Comparison of ENCODE assay signal across 8 mouse cellular contexts in the genomic region with DNA sequence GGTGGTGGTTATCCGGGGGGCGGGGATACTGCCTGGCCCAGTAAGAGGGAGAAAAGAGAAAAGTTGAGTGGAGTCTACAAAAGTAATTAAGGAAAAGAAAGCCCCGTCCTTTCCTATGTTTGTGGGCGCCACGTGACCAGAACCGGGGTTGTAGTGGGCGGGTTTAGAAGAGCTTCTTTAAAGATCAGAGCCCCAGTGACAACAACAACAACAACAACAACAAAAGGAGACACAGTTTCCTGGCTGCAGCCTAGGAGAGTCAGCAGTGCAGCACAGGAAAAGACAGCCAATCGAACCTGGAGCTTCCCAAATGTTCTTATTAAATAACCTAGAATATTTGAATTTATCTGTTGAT. TPM values are rescaled to one million over a fixed set of nuclear protein-coding genes. Genes with fewer than 3 reads are reported as not detected.
DNase-seq lines count a peak whose midpoint lies in the region; ATAC-seq lines count a peak whose summit lies in the region.

No protein-coding gene starts in this region.

- H3K27ac ChIP-seq in lung, embryonic 15.5 days: no peak overlapping the region
- no peak overlapping the region for H3K27ac ChIP-seq in embryonic facial prominence, embryonic 12.5 days
- H3K27ac ChIP-seq in intestine, embryonic 16.5 days (ENCODE audit: low read length): peak overlapping the region; percentile 27; the same call in 1 of the 2 replicates
- H3K27ac ChIP-seq in midbrain, embryonic 13.5 days: no peak overlapping the region

- no peaks in the 10 kb centered on the region for H3K4me1 ChIP-seq in lung, embryonic 15.5 days
- no peaks in the 10 kb centered on the region for H3K4me1 ChIP-seq in embryonic facial prominence, embryonic 12.5 days
- no peaks in the 10 kb centered on the region for H3K4me1 ChIP-seq in intestine, embryonic 16.5 days (ENCODE audit: control insufficient read depth, insufficient read depth, low read length)
- H3K4me1 ChIP-seq in midbrain, embryonic 13.5 days (replicated peaks): peaks cover 7% of the 10 kb centered on the region; the same call in 1 of the 2 replicates

- H3K27me3 ChIP-seq in lung, embryonic 15.5 days: no peaks in the 10 kb centered on the region
- H3K27me3 ChIP-seq in embryonic facial prominence, embryonic 12.5 days: no peaks in the 10 kb centered on the region
- no peaks in the 10 kb centered on the region for H3K27me3 ChIP-seq in intestine, embryonic 16.5 days (replicated peaks; ENCODE audit: control insufficient read depth, insufficient read depth, low read length)
- H3K27me3 ChIP-seq in midbrain, embryonic 13.5 days: no peaks in the 10 kb centered on the region

- no peak for DNase-seq in lung, postnatal 4 days
- DNase-seq in left cerebral cortex, adult 8-10 months (ENCODE audit: low spot score in 2 of 2): no peak
- no peak for DNase-seq in embryo, embryonic 9.5 days (ENCODE audit: extremely low spot score)
- DNase-seq in right cerebral cortex, adult 2 months (ENCODE audit: low spot score in 2 of 2): no peak

- 9% methylated on average over 8 of the region's 8 CpGs for WGBS in lung, embryonic 15.5 days
- 12% methylated on average over 8 of the region's 8 CpGs for WGBS in embryonic facial prominence, embryonic 12.5 days
- 16% methylated on average over 8 of the region's 8 CpGs for WGBS in intestine, embryonic 16.5 days
- 16% methylated on average over 8 of the region's 8 CpGs for WGBS in midbrain, embryonic 13.5 days

- peak overlapping the region; percentile 35 for H3K9ac ChIP-seq in lung, embryonic 15.5 days
- peak overlapping the region; percentile 28; the same call in 1 of the 2 replicates for H3K9ac ChIP-seq in embryonic facial prominence, embryonic 12.5 days
- H3K9ac ChIP-seq in intestine, embryonic 16.5 days (ENCODE audit: low read depth, low read length): peak overlapping the region; percentile 61
- peak overlapping the region; percentile 61 for H3K9ac ChIP-seq in midbrain, embryonic 13.5 days (replicated peaks)

- H3K4me2 ChIP-seq in lung, embryonic 15.5 days: peak overlapping the region; percentile 88
- peak overlapping the region; percentile 72 for H3K4me2 ChIP-seq in embryonic facial prominence, embryonic 12.5 days (replicated peaks)
- H3K4me2 ChIP-seq in intestine, embryonic 16.5 days (ENCODE audit: low read depth, low read length): peak overlapping the region; percentile 91
- H3K4me2 ChIP-seq in midbrain, embryonic 13.5 days (replicated peaks): peak overlapping the region; percentile 80

- no peak; the same call in 1 of the 2 replicates for ATAC-seq in lung, embryonic 15.5 days (ENCODE audit: borderline replicate concordance, extremely low read depth, low FRiP score, low TSS enrichment)
- ATAC-seq in embryonic facial prominence, embryonic 12.5 days (ENCODE audit: insufficient number of reproducible peaks, insufficient read depth, low FRiP score, low TSS enrichment): no peak
- no peak; the same call in 1 of the 2 replicates for ATAC-seq in intestine, embryonic 16.5 days
- ATAC-seq in midbrain, embryonic 13.5 days: no peak; the same call in 1 of the 2 replicates

- no peaks in the 10 kb centered on the region for H3K9me3 ChIP-seq in lung, embryonic 15.5 days
- H3K9me3 ChIP-seq in embryonic facial prominence, embryonic 12.5 days: no peaks in the 10 kb centered on the region
- no peaks in the 10 kb centered on the region for H3K9me3 ChIP-seq in intestine, embryonic 16.5 days (ENCODE audit: control insufficient read depth, low read length)
- H3K9me3 ChIP-seq in midbrain, embryonic 13.5 days: no peaks in the 10 kb centered on the region

- peak overlapping the region; percentile 51 for H3K4me3 ChIP-seq in lung, embryonic 15.5 days
- H3K4me3 ChIP-seq in embryonic facial prominence, embryonic 12.5 days: peak overlapping the region; percentile 51
- peak overlapping the region; percentile 58 for H3K4me3 ChIP-seq in intestine, embryonic 16.5 days (ENCODE audit: low read length)
- peak overlapping the region; percentile 53 for H3K4me3 ChIP-seq in midbrain, embryonic 13.5 days (replicated peaks)

- H3K36me3 ChIP-seq in lung, embryonic 15.5 days: no peaks in the 10 kb centered on the region
- H3K36me3 ChIP-seq in embryonic facial prominence, embryonic 12.5 days: no peaks in the 10 kb centered on the region
- H3K36me3 ChIP-seq in intestine, embryonic 16.5 days (ENCODE audit: control insufficient read depth, insufficient read depth, low read length): no peaks in the 10 kb centered on the region
- H3K36me3 ChIP-seq in midbrain, embryonic 13.5 days: no peaks in the 10 kb centered on the region

RNA-seq across cellular contexts. Expression of gene Zfp677, which starts 0.5 kb away (rescaled TPM):
- polyA plus RNA-seq in lung, embryonic 15.5 days (2015; fragmentation: Nextera tagmentation; extraction: Ambion mirVana): 2.2 and 2.4 TPM in 2 replicates
- 3.3 TPM in 2 replicates for polyA plus RNA-seq in embryonic facial prominence, embryonic 12.5 days (2016; fragmentation: Nextera tagmentation; extraction: Ambion mirVana)
- polyA plus RNA-seq in intestine, embryonic 16.5 days (2015; fragmentation: Nextera tagmentation; extraction: Ambion mirVana): 2.6 TPM in 2 replicates
- 4.4 and 4.6 TPM in 2 replicates for polyA plus RNA-seq in midbrain, embryonic 13.5 days (2015; fragmentation: Nextera tagmentation; extraction: Ambion mirVana)
- total RNA-seq in left cerebral cortex, adult 8-10 months (2022): 1 to 10 TPM; 1.1 to 2.5 (median 1.6) TPM

RNA-seq across cellular contexts. Expression of gene Zfp54, which starts 39.0 kb away (rescaled TPM):
- polyA plus RNA-seq in lung, embryonic 15.5 days (2015; fragmentation: Nextera tagmentation; extraction: Ambion mirVana): 6.3 and 7.0 TPM in 2 replicates
- polyA plus RNA-seq in embryonic facial prominence, embryonic 12.5 days (2016; fragmentation: Nextera tagmentation; extraction: Ambion mirVana): 2.8 and 3.3 TPM in 2 replicates
- 7.5 and 7.9 TPM in 2 replicates for polyA plus RNA-seq in intestine, embryonic 16.5 days (2015; fragmentation: Nextera tagmentation; extraction: Ambion mirVana)
- polyA plus RNA-seq in midbrain, embryonic 13.5 days (2015; fragmentation: Nextera tagmentation; extraction: Ambion mirVana): 3.5 and 4.8 TPM in 2 replicates
- total RNA-seq in left cerebral cortex, adult 8-10 months (2022): 1 to 10 TPM in 2 of 4 experiments, under 1 TPM in 2; 0.54 to 1.3 (median 0.82) TPM
